Comparison of ENCODE assay signal across 20 mouse cellular contexts in genomic region chr13:32833237-32833636, GRCm38 (mm10). TPM values are rescaled to one million over a fixed set of nuclear protein-coding genes. Genes with fewer than 3 reads are reported as not detected.
DNase-seq lines count a peak whose midpoint lies in the region; ATAC-seq and TF ChIP-seq lines count a peak whose summit lies in the region.
"Had no signal": no experiment of that assay in that cellular context is flagged by ENCODE, and none has a peak within 500 bp of the region (broad histone marks: within the 10 kb centered on the region; RNA-seq: fewer than 3 reads in every experiment).

No protein-coding gene starts in this region.

- H3K4me3 ChIP-seq in left cerebral cortex, adult 2 months: no peak overlapping the region
- H3K4me3 ChIP-seq: forebrain, embryonic 13.5 days; gastrocnemius, adult 2 months; heart, embryonic 13.5 days; midbrain, embryonic 10.5 days had no signal

- no peak for DNase-seq in left cerebral cortex, adult 2 months (ENCODE audit: extremely low spot score in 1 of 2, low spot score in 2 of 2)
- DNase-seq in left cerebral cortex, postnatal 14 days (ENCODE audit: low spot score in 2 of 2): no peak
- peak; percentile 40 to 44 for DNase-seq in B cell, adult 2 months
- no peak for DNase-seq in kidney, postnatal 4 days
- DNase-seq in lung, postnatal 25 days (ENCODE audit: low spot score): no peak
- DNase-seq: adrenal gland, adult 8-10 months; cerebellum, postnatal 36 days; gastrocnemius, adult 2 months; kidney, adult 11 months; kidney, postnatal 36 days; lung, adult 2 months had no signal

- ATAC-seq in activated CD4-positive, CD25-positive, alpha-beta regulatory T cell, adult 4 months: peak; percentile 63
- ATAC-seq in megakaryocyte, adult 5-6 weeks (ENCODE audit: poor library complexity, severe bottlenecking): 0 out of 2 replicates have a peak, but pooled peaks have one; percentile 20
- ATAC-seq: forebrain, embryonic 13.5 days had no signal

- peak overlapping the region; percentile 78 for H3K27ac ChIP-seq in left cerebral cortex, adult 2 months
- H3K27ac ChIP-seq: forebrain, embryonic 13.5 days; gastrocnemius, adult 2 months; heart, embryonic 13.5 days; midbrain, embryonic 10.5 days had no signal

- intact Hi-C loops in left cerebral cortex, adult 2 months (cut with DNase I): no loop called here
- intact Hi-C loops in left cerebral cortex, postnatal 14 days (cut with DNase I): no loop called here

- no peak for TF ChIP-seq CTCF in left cerebral cortex, adult 2 months (IDR thresholded peaks at IDR 0.05)

RNA-seq across cellular contexts. Expression of gene Serpinb1a, which starts 17.7 kb away (rescaled TPM):
- 1 to 10 TPM; 2.6 to 4.6 TPM for total RNA-seq in left cerebral cortex, adult 2 months (2021)
- total RNA-seq in left cerebral cortex, postnatal 14 days (2021): 1 to 10 TPM; 1.3 to 2.7 TPM
- polyA plus RNA-seq in activated CD4-positive, CD25-positive, alpha-beta regulatory T cell, adult 4 months (2017; shearing (Covaris generic)): 10 to 100 TPM; 20.2 to 24.3 TPM
- total RNA-seq in megakaryocyte, adult 5-6 weeks (2015): 147 and 163 TPM in 2 replicates
- 189 and 208 TPM in 2 replicates for total RNA-seq in megakaryocyte, adult 5-6 weeks (2017)
- polyA plus RNA-seq: hindbrain, embryonic 11.5 days had no signal

RNA-seq across cellular contexts. Expression of gene D930007J09Rik, which starts 30.6 kb away (rescaled TPM):
- not detected for total RNA-seq in left cerebral cortex, adult 2 months (2021)
- total RNA-seq in left cerebral cortex, postnatal 14 days (2021): 1 to 10 TPM; 1.8 TPM
- not detected for polyA plus RNA-seq in activated CD4-positive, CD25-positive, alpha-beta regulatory T cell, adult 4 months (2017; shearing (Covaris generic))
- total RNA-seq in megakaryocyte, adult 5-6 weeks (2015): not detected in 2 replicates
- not detected in 2 replicates for total RNA-seq in megakaryocyte, adult 5-6 weeks (2017)
- total RNA-seq: gastrocnemius, adult 2 months; left cerebral cortex, adult 8-10 months had no signal
- polyA plus RNA-seq: embryonic facial prominence, embryonic 14.5 days; forebrain, embryonic 13.5 days; heart, embryonic 13.5 days; hindbrain, embryonic 11.5 days; lung, adult 2 months; midbrain, embryonic 10.5 days; stomach, embryonic 16.5 days had no signal

RNA-seq across cellular contexts. Expression of gene Wrnip1, which starts 31.4 kb away (rescaled TPM):
- 10 to 100 TPM; 57.0 to 63.4 TPM for total RNA-seq in left cerebral cortex, adult 2 months (2021)
- total RNA-seq in left cerebral cortex, postnatal 14 days (2021): 10 to 100 TPM; 56.4 to 60.6 TPM
- 1 to 10 TPM; 6.6 to 7.3 TPM for polyA plus RNA-seq in activated CD4-positive, CD25-positive, alpha-beta regulatory T cell, adult 4 months (2017; shearing (Covaris generic))
- 8.8 and 11.8 TPM in 2 replicates for total RNA-seq in megakaryocyte, adult 5-6 weeks (2015)
- total RNA-seq in megakaryocyte, adult 5-6 weeks (2017): 22.6 and 27.5 TPM in 2 replicates

RNA-seq across cellular contexts. Expression of gene Mylk4, which starts 49.5 kb away (rescaled TPM):
- total RNA-seq in left cerebral cortex, adult 2 months (2021): under 1 TPM; 0.07 to 0.16 TPM
- total RNA-seq in left cerebral cortex, postnatal 14 days (2021): under 1 TPM; 0.32 to 0.33 TPM
- polyA plus RNA-seq in activated CD4-positive, CD25-positive, alpha-beta regulatory T cell, adult 4 months (2017; shearing (Covaris generic)): not detected
- not detected in 2 replicates for total RNA-seq in megakaryocyte, adult 5-6 weeks (2015)
- not detected in 2 replicates for total RNA-seq in megakaryocyte, adult 5-6 weeks (2017)
- polyA plus RNA-seq: forebrain, embryonic 13.5 days; midbrain, embryonic 10.5 days had no signal

Comparison
In these comparisons a context has a peak if more than half of its experiments do, and no peak if none do; other contexts are left out.
1. DNase-seq: peak in B cell, adult 2 months (2 of 2); none in left cerebral cortex, adult 2 months (0 of 2), left cerebral cortex, postnatal 14 days (0 of 2), kidney, postnatal 4 days (0 of 2) and lung, postnatal 25 days (single experiment).
2. RNA of gene Serpinb1a, which starts 17.7 kb away (total RNA-seq): 147 to 208 TPM in megakaryocyte, adult 5-6 weeks; 2.6 to 4.6 TPM in left cerebral cortex, adult 2 months and 1.3 to 2.7 TPM in left cerebral cortex, postnatal 14 days; every median in the first group is over 10 times any median in the second.